Mouse (Mus musculus) adrenal gland, adult 2 months (tissue): Measurements from ENCODE around the gene Sys1. TPM values are rescaled to one million over a fixed set of nuclear protein-coding genes. Genes with fewer than 3 reads are reported as not detected.

ENCODE experiments used
- DNase-seq: peaks from one replicate; pipeline ENCODE4 v3.0.0; 2021
- polyA plus RNA-seq: library from polyadenylated mRNA; depleted of rRNA; stranded (reverse); fragments of >200 nt; gene quantifications from 2 replicates; pipeline ENCODE4 v1.2.3, GENCODE M21; 2012
- total RNA-seq, 2 experiments: library from RNA; stranded (reverse); gene quantifications; 2 replicates each; pipeline ENCODE4 v1.2.3; 2021

Sys1 gene
- total and polyA plus RNA-seq, 3 experiments: 24.5 to 299 (median 34.0) TPM

DNA sequence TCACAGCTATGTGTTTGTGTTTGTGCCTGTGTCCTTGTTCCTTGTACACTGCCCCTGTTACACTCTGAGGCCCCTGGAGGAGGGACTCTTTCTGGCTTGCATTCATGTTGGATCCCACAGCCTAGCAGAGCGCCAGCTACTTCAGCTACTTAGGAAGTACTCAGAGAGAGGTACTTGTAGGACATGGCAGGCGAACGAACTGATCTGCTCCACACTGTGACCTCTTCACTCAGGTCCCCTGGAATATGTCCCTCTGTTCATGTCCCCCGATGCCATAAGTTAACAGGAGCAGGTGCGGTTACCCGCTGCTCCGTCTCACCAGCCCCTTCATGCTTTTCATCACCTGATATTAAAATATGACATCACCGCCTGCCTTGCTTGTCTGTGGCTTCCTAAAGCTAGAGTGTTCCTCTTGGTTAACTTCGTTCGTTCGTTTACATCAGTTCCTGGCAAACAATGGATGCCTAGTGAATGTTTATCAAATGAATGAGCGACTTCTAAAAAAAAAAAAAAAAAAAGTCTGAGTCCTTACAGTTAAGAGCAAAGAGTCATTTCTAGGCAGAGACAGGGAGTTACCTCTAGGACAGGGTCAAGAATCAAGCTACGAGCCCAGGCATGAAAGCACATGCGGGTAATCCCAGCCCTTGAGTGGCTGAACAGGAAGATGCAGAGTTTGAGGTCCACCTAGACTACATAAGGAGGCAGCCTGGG lies 3.6 kb upstream of the Sys1 start:
- DNase-seq: no peak

DNA sequence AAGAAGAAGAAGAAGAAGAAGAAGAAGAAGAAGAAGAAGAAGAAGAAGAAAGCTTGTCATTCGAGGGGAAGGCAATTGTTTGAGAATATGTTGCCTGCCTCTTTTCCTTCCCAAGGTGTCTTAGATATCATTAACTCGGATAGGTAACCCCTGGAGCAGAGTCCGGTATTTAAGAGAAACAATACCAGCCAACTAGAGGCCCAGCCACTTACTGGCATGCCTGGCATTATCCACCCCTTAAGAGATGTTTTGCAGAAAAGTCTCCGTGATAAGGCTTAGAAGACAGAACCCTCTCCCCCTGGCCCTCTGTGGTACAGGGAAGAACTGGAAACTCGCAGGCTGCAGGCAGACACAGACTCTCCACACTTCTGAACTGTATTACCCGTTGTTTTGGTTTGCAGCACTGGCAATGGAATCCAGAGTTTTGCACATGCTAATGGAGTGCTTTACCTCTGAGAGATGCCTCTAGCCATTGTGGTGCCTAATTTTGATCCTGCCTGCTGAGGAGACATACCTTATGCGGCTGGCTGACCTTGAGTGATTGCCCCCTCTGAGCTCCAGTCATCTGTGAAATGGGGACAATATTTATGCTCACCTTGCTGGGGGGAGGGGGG lies 2.8 kb upstream of the Sys1 start:
- no peak for DNase-seq

DNA sequence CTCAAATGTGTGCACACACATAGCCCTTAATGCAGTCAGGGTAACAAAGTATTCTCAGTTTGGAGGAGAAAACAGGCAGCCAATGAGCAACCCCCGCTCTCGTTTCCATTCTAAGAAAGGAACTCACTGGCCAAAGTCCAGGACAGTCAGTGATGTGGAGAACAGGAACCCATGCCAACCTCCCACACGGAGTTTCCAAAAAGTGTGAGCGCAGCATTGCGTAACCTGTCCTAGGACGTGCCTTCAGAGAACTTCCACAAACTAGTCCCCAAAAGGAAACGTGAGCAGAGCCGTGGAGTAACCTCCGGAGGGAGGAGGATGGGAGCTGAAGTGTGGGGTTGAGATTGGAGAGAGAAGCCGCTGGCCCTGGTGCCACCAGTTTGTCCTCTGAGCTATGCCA lies 1.9 kb upstream of the Sys1 start:
- peak; percentile 84 for DNase-seq

DNA sequence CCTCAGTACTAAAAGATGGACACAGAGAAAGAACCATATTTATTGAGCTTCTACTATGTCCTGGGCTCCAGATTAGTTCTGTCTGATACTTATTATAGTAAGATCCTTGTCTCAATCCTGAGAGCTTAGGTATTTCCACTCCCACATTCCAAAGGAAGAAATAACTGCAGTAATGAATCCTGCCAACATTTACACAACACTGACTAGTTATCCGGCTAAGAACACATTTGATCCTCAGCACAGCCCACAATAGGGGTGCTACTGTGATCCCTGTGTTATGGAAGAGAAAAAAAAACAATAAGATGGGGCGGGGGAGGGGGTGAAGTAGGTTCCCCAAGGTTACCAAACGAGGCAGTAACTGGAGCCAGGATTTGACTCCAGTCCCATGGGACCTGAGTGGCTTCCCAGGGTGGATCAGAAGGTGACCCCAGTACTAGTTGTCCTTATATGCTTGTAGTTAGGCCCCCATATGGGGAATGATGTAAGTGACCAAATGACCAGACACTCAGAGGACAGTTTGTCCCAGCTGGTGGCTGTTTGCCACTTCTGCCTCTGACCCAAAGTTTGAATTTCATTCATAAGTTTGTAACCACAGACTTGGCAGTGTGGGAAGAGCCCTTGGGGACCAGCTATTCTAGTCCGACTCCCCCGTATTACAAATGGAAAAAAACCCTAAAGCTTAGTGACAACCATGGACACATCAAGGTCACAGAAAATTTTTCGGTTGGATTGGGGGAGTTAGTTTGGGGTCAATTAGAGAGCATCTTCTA lies 1.2 kb upstream of the Sys1 start:
- DNase-seq: peak; percentile 59

DNA sequence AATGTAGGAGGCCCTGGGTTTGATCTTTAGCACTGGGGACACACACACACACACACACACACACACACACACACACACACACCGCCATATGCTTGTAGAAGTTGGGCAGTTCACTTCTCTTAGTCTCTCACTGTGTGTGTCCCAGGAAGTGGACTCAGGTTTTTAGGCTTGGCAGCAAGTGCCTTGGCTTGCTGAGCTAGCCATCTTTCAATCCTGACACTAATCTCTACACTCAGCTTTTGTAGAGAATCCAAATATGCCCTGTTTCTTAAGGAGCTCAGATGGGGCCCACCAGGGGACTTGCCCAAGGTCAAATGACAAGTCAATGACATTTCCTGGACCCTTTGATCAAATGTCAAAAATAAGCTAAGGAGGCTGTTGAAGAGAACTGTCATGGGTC lies 351 bp upstream of the Sys1 start:
- no peak for DNase-seq

DNA sequence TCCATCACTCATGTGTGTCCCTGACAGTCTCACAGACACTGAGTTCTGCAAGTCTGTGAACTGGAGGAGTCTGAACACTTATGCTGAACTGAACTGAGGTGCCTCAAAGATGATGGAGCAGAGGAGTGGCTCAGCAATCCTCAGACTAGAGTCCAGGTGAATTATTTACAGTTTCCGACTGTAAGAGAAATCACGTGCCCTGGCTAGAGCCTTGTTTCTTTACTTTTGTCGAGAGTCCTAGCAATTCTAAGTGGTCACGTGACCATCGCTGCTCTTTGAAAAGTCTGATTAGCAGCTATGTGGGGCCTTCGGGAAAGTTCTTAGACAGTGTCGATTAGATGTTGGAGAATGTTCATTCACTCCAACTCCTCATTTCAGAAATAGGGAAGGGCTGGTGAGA lies 1.2 kb downstream of the Sys1 start:
- no peak for DNase-seq

DNA sequence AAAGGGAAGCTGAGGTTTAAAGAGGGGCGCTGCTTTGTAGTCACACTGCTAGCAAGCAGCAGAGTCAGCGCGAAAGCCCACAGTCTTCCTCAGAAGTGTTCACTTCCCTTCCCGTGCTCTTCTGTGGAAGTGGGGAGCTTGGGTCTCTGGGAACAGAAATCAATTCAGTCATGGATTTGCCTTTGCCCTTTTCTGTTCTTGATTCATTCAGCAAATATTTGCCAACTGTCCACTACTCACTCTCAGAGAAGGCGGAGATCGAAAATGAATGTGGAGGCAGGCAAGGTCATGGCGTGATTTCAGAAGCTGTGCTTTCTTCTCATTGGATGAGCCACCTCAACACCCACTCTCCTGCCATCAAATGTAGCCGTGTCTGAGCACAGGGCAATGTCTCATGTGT lies 1.8 kb downstream of the Sys1 start:
- DNase-seq: peak; percentile 87

DNA sequence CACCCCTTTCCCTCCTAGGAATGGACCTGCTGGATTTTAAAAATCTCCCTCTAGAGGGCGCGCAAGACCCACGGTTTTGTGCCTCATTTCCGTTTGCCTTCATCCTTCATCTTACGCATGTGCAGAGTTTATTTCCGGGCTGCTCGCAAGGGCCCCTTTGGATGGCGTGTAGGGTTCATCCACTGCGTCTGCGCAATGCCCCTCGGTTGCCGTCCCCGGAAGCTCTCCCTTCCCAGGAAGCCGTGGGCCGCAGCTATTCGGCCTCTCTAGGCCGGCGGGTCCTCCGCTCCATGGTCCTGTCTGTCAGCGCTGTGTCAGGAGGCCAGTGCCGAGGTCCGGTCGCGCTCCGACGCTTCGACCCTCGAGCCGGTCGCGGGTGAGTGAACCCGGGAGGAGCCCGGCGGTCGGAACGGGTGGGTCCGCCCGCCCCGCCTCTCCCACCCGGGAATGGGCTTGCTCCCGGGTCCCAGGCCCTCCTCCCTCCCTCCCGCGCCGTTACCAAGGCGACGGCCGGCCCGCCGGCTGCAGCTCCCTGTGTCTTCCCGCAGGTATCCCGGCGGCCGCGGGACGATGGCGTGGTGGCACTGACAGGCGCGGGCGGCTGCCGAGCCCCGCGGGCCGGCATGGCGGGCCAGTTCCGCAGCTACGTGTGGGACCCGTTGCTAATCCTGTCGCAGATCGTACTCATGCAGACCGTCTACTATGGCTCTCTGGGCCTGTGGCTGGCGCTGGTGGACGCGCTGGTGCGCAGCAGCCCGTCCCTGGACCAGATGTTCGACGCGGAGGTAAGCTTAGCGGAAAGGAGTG lies 4.2 kb downstream of the Sys1 start, which contains the start of gene Gm20458:
Gene Gm20458, plus strand, starts transcription at position 223 of the 807 bp plus-strand sequence.
- peak; percentile 98 for DNase-seq

DNA sequence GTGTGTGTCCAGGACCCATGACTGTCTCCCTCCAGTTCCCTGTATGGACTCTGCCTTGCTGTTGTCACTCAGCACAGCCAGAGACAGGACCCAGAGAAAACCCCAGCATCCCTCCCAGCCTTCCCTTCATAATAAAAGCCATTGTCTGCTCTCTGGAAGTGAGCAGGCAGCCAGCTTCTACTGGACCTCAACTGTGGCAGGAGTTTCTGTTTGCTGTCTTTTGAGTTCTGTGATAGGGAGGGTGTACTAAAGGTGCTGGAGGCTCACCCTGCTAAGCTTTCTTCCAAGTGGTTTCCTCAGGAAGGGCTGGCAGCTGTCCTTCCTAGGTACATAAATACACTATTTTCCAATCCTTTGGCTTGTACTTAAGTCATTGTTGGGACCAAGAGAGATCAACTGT lies 8.4 kb downstream of the Sys1 start:
- DNase-seq: no peak

DNA sequence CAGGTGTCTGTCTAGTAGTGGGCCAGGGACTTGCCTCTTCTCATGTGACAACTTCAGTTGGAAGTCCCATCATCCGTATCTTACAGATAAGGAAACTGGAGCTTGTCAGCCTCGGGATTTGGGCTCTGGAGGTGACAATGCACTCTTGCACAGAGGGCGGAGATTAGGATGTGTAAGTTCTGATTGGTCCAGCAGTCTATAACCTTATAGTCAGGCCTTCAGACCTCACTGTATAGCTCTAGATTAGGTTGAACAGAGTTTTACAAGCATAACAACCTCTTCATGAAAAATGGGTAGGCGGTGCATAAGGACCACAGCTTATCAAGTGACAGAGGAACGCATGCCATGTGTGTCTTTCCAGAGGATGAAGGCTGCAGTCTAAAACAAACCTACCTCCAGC lies 10.0 kb downstream of the Sys1 start:
- DNase-seq: no peak

DNA sequence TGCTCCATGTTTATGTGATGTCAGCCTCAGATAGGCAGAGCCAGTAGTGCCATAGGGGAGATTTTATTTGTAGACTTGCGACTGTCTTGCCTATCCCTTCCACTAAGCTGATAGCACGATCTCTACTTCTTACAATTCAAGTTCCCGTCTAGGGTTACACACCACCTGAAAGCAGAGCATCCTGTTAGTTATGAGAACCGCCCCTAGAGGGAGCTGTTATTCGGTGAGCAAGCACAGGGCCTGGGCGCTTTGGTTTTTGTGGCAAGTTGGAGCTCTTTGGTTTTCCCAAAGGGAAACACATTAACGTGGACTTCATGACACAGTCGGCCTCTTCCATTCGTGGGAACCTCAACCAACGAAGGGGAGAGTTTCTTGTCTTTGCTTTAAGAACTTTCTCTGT lies 13.5 kb downstream of the Sys1 start:
- peak; percentile 56 for DNase-seq

DNA sequence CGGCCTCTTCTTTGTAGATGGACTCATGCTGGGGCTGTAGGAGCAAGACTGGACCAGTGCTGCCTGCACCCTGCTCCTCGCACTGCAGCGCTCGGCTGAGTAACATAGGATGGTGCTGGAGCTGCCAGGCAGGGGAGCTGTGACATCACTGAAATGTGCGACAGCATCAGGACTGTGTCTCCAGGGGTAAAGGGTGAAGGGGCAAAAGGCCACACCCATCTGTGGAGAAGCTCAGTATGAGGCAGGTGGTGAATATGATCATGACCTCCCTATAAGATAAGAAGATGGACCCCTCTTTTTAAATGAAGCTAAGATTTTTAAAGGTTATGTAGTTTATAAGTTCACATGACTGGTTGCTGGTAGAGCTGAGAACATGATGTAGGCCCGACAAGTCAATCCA lies 16.9 kb downstream of the Sys1 start, which contains the start of gene Trp53tg5:
Gene Trp53tg5, minus strand, starts transcription at position 101 of the 400 bp plus-strand sequence.
- DNase-seq: no peak

DNA sequence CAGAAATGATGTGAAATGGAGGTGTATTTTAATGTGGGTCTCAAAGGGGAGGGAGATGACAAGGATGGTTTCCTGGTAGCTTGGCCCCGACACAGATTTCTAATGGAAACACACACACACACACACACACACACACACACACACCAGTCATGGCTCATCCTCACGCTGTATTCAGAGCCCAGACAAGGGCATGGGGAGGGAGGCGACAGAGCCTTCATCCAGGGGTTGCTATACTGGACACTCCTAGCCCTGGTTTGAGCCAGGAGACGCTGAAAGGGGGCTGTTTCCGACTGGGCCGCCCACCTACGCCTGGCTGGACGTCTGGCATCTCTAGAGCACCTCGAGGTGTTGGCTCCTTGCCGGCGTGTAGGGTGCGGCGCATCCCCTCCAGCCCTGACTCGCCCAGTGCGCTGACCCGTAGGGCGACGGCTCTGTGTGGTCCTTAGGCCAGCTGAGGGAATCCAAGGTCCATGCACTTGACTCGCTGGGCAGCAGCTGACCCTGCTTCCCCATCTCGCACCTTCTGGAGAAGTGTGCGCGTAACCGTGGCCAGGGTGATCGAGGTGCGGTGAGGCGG lies 29.0 kb downstream of the Sys1 start, which contains the start of gene Dbndd2:
Gene Dbndd2, plus strand, starts transcription at position 426 of the 577 bp plus-strand sequence.
- peak; percentile 46 for DNase-seq

DNA sequence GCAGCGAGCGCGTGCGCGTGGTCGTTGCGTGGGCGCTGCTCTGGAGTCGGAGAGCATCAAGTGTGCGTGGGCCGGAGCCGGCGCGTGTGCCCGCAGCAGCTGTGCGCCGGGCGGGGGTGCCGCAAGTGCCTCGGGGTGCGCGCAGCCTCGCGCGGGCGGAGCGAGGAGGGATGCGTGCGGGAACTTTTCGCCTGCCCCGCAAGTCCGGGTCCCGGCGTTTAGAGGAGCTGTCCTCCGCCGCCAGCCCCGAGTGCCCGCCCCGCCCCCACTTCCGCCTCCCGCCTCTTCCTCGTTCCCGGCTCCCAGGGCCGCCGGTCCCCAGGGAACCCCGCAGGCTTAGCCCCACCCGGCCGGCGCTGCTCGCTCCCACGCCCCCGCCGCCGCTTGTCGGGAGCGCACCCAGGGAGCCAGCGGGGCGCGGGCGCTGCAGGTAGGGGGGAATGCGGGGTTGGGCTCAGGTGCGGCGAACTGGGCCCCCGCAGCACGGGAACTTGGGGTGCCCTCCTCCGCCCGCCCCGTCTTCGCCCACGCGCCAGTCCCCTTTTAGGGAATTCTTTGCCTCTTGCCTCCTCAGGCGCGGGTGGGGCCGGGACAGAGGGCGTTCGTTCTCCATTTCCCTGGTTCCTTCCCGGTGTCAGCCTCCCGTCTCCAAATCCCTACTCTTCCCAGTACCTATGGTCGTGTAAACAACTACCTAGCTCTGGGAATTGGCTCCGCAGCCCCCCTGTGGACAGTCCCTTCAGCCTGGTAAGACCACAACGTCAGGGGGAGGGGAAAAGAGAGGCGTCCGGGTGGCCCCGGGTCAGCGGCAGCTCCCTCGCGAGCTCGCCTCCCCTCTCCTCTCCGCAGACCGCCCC lies 29.7 kb downstream of the Sys1 start:
- DNase-seq: peak; percentile 73

DNA sequence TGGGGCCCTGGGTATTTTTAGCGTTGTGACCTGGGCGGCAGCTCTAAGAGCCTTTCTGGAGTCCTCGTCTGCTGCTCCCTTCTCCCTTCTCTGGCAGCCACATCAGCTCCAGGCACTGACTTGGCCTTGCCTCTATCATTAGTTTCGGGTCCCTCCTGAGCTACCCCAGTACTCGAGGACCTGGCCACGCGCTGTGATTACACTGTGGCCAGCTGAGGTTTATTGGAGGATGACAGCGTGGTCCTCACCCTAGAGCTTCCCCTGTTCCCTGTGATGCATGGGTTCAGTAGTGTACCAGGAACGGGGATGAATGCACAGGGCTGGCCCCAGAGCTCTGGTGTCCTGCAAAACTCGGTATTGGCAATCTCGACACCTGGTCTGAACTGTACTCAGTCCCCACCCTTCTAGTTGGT lies 30.4 kb downstream of the Sys1 start:
- DNase-seq: no peak

DNA sequence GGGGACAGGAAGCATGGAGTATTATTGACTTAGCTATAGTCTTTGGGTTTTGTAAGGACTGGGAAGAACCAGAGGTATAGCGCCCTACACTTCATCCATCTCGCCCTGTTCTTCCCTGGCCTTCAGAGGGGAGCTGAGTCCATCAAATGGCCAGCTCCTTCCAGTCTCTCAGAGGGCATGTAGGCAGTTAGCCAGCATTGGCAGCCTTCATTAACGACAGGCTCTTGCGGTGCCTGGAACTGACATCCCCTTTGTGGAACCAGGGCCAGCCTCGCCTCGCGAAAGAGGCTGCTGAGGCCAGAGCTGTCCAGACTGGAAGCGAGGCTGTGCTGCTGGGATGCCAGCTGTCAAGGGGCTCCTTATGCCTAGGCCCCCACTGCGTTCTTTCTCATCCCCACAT lies 31.0 kb downstream of the Sys1 start:
- no peak for DNase-seq

DNA sequence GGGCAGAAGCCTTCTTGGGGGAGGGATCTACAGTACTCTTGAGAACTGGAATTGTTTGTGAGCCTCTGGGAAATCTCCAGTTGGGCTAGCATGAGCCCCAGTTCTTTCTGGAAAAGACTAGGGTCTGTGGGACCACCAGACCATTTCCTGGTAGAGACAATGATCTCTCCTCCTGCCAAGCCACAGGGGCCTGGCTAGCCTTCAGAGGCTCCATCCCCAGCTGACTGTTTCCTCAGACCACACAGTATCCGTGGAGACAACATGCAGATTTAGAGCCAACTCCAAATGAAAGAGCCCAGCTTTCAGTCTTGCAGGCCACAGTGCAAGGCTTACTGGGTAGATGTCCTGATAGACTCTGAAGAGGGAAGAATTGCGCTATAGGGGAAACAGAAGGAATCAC lies 37.4 kb downstream of the Sys1 start:
- DNase-seq: no peak

DNA sequence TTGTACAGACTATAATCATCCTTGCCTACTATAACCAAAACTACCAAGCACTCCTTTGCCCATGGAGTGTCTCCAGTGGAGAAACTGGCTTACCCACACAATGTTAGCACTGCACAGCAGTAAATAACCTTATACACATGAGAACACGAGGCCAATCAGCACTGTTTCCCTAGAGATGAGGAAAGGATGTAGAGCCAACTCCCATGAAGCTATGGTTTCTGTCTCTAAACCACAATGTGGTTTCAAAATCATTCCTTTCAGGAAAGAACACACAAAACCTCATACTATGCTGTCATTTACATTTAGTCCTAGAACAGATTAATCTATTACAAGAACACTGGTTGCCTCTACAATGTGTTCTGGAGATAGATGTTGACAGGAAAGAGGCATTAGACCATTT lies 39.6 kb downstream of the Sys1 start:
- DNase-seq: no peak

DNA sequence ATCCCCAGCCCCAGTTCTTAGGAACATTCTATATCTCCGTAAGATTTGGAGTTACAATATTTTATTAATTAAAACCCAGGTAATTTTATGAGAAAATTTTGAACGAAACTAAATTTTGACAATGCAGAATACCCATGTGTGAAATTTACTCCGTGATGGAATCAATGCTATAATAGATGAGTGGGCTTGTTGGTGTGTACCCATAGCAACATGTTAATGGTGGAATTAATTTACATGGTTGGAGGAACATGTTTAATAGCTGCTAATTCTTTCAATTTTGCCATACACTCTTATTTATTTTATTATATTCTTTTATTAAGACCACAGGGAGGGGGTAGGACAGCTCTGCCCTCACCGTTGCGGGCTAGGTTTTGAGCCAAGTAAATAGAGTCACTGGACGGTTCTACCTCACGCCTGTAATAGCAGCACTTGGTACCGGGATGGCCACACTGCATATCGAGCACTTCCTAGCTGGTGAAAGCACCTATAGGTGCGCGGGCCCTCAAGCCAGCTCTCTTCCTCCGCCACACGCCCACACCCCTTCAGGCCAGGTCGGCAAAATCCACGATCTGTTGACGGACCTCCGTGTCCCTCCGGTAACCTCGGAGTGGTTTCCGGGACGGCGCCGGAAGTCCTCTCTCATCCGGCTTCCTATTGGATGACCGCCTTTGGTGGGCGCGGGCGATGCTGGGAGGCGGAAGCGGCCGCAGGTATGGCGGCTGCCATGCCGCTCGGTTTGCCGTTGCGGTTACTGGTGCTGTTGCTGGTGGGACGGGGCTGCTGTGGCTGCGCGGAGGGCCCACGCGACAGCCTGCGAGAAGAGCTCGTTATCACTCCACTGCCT lies 40.3 kb downstream of the Sys1 start, which contains the start of gene Pigt:
Gene Pigt, plus strand, starts transcription at position 674 of the 844 bp plus-strand sequence.
- peak; percentile 93 for DNase-seq
